Mouse (Mus musculus): Measurements from ENCODE around the gene Cops6. TPM values are rescaled to one million over a fixed set of nuclear protein-coding genes. Genes with fewer than 3 reads are reported as not detected.

The Cops6 gene
- total RNA-seq (2014; fragmentation: Nextera tagmentation): 148 and 206 TPM in 2 replicates
- 45.0 and 48.7 TPM in 2 replicates for total RNA-seq (2017)
- polyA plus RNA-seq (2012): 104 and 107 TPM in 2 replicates

DNA sequence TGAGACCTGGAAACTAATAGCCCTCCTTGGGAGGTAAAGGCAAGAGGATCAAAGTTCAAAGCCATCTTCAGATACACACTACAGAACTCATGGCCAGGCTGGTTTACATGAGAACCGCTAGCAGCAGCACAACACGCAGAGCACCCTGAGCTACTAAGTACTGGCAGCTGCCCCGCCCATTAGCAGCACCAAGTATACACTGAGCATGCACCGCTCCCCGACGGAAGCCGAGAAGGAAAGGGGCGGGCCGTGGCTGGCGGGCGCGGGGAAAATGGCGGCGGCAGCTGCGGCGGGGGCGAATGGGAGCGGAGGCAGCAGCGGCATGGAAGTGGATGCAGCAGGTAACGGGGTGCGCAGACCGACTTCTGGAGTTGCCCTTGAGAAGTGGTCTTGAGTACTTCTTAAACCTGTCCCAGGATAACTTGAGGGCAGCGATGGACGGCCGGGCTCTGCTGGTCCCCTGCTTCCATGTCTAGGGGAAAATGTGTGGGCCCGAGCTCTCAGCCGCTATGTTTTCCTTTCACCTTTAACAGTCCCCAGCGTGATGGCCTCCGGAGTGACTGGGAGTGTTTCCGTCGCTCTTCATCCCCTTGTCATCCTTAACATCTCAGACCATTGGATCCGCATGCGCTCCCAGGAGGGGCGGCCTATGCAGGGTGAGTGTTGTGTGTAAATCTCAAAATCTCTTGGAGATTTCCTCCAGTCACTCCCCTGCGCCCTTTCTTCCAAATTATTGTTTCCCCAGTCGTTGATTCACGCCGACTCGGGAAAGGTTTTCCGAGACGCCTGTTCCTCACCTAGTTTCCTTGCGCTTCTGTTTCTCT is at the start of gene Cops6:
Cops6 (plus strand) TSS at position 230 of the 824 bp plus-strand sequence.
- H3K4me3 ChIP-seq (ENCODE audit: low read depth, low read length): peak within 1 kb of the TSS; percentile 85
- DNase-seq (ENCODE audit: low spot score): peak; percentile 67
- H3K9me3 ChIP-seq (replicated peaks): no peaks in the 10 kb centered on the region
- peaks cover 42% of the 10 kb centered on the region for H3K36me3 ChIP-seq (replicated peaks)
- no peaks in the 10 kb centered on the region for H3K27me3 ChIP-seq (ENCODE audit: insufficient read depth, low read length)
- TF ChIP-seq TAL1 (conservative IDR thresholded peaks at IDR 0.05; ENCODE audit: low read depth, low read length): no peak
- peak; percentile 87 for ATAC-seq (ENCODE audit: extremely low read depth, insufficient number of reproducible peaks, low FRiP score, poor library complexity, severe bottlenecking)
- peaks cover 53% of the 10 kb centered on the region for H3K4me1 ChIP-seq (ENCODE audit: insufficient read depth, low read depth, low read length)

DNA sequence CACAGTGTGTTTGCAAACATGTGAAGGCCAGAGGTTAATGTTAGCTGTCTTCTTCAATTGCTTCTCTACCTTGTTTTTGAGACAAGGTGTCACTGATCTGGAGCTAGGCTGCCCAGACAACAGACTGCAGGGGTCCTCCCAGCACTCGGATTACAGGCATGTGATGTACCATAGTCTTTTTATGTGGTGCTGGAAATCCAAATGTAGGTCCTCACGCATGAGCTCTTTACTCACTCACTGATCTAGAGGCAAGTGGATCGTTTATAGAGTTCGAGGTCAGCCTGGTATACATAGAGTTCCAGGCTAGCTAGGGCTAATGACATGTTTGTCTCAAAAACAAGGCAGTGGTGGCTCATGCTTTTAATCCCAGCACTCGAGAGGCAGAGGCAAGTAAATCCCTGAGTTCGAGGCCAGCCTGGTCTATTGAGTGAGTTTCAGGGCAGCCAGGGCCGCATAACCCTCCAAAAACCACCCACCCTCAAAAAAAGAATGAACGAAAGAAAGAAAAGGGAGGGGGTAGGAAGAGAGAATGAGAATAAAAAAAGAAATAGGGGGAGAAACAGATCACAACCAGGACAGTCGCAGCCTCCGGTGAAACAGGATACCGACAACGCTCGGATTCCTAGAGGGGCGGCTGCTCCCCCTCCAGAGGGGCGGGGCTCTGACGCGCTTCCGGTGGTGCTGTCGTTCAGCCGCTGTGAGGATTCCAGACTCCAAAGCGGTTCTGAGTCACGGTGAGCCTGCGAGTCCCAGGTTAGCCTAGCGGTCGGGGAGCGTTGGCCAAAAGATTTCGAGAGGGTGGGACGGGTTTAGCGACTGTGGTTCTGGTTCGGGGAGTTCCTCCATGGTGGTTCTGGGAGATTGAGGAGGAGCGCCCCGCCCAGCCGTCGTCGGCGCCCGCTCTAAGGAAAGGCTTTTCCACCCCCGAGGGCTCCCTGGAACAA is 44.3 kb upstream of the Cops6 start, which contains the start of gene Zscan21:
Zscan21 (plus strand) TSS at position 649 of the 944 bp plus-strand sequence.
- ATAC-seq (ENCODE audit: extremely low read depth, insufficient number of reproducible peaks, low FRiP score, poor library complexity, severe bottlenecking) (peak; percentile 97), DNase-seq (ENCODE audit: low spot score) (peak; percentile 91)
- peaks cover 5% of the 10 kb centered on the region; the same call in 1 of the 2 replicates for H3K27me3 ChIP-seq (ENCODE audit: insufficient read depth, low read length)
- peaks cover 9% of the 10 kb centered on the region for H3K36me3 ChIP-seq (replicated peaks)
- peak within 1 kb of the TSS; percentile 79 for H3K4me3 ChIP-seq (ENCODE audit: low read depth, low read length)
- TF ChIP-seq CTCF (IDR thresholded peaks at IDR 0.05; ENCODE audit: low read depth, low read length) (no peak), POLR2AphosphoS5 (IDR thresholded peaks at IDR 0.05; ENCODE audit: insufficient replicate concordance, low read depth, low read length) (no peak), TAL1 (conservative IDR thresholded peaks at IDR 0.05; ENCODE audit: low read depth, low read length) (no peak), GATA1 (IDR thresholded peaks at IDR 0.05; ENCODE audit: borderline replicate concordance, low read length) (no peak), GATA2 (IDR thresholded peaks at IDR 0.05; ENCODE audit: borderline replicate concordance, low read depth, low read length) (no peak)
- H3K9me3 ChIP-seq (replicated peaks): no peaks in the 10 kb centered on the region
- H3K4me1 ChIP-seq (ENCODE audit: insufficient read depth, low read depth, low read length): peaks cover 21% of the 10 kb centered on the region

DNA sequence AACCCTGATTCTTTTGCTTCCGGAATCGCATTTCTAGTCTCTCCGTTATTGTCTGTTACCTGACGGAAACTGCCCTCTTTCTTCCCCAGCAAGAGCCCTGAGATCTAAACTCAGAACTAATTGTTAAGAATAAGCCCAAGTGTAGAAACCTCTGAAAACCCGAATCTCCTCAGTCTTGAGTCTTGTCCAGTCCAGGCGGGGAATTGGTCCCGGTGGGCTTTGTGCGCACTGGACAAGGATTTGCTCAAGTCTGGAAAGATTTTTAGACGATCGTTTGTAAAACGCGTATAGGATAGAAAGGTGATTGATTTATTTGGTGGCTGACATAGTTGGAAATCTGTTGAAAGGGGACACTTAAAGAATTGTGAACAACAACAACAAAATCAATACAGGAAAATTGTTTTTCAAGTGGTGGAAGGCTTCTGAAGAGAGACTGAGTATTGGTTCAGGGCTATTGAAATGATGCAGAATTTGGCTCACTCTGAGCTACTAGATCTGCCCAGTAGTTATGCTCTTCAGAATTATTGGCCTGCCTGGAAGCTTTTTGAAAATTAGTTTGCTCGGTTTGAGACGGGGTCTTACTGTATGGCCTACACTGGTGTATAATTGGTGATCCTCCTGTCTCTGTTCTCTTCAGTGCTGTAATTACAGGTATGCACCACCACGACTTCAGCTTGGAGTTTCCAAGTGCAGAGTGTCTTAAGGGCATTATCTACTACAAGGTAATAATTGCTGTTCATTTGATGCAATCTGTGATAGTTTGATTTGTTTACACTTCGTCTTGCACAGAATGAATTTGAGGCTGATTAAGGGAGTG is 43.5 kb upstream of the Cops6 start:
- Histone ChIP-seq H3K36me3 (replicated peaks) (peaks cover 9% of the 10 kb centered on the region), H3K4me3 (ENCODE audit: low read depth, low read length) (peak overlapping the region; percentile 79), H3K9me3 (replicated peaks) (no peaks in the 10 kb centered on the region), H3K27me3 (ENCODE audit: insufficient read depth, low read length) (peaks cover 5% of the 10 kb centered on the region; the same call in 1 of the 2 replicates), H3K4me1 (ENCODE audit: insufficient read depth, low read depth, low read length) (peaks cover 21% of the 10 kb centered on the region)
- no peak for TF ChIP-seq POLR2AphosphoS5 (IDR thresholded peaks at IDR 0.05; ENCODE audit: insufficient replicate concordance, low read depth, low read length)
- TF ChIP-seq GATA1 (IDR thresholded peaks at IDR 0.05; ENCODE audit: borderline replicate concordance, low read length): no peak
- no peak for TF ChIP-seq TAL1 (conservative IDR thresholded peaks at IDR 0.05; ENCODE audit: low read depth, low read length)
- TF ChIP-seq GATA2 (IDR thresholded peaks at IDR 0.05; ENCODE audit: borderline replicate concordance, low read depth, low read length): no peak
- TF ChIP-seq CTCF (IDR thresholded peaks at IDR 0.05; ENCODE audit: low read depth, low read length): no peak
- DNase-seq (ENCODE audit: low spot score) (no peak), ATAC-seq (ENCODE audit: extremely low read depth, insufficient number of reproducible peaks, low FRiP score, poor library complexity, severe bottlenecking) (no peak)

DNA sequence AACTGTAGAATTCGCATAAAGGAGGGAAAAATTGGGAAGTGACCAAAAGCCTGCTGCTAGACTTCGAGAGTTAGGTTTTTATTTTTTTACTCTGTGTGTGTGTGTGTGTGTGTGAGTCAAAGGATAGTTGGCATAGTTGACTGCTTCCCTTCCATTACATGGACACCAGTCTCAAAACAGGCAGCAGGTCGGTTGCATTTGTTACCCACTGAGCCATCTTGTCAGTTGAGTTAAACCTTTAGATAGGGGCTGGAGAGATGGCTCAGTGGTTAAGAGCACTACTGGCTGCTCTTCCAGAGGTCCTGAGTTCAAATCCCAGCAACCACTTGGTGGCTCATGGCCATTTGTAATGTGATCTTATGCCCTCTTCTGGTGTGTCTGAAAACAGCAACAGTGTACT is 42.8 kb upstream of the Cops6 start:
- Histone ChIP-seq H3K4me1 (ENCODE audit: insufficient read depth, low read depth, low read length) (peaks cover 21% of the 10 kb centered on the region), H3K9me3 (replicated peaks) (no peaks in the 10 kb centered on the region), H3K4me3 (ENCODE audit: low read depth, low read length) (peak overlapping the region; percentile 79; the same call in 1 of the 2 replicates), H3K36me3 (replicated peaks) (peaks cover 11% of the 10 kb centered on the region), H3K27me3 (ENCODE audit: insufficient read depth, low read length) (peaks cover 5% of the 10 kb centered on the region; the same call in 1 of the 2 replicates)
- no peak for ATAC-seq (ENCODE audit: extremely low read depth, insufficient number of reproducible peaks, low FRiP score, poor library complexity, severe bottlenecking)
- DNase-seq (ENCODE audit: low spot score): no peak
- TF ChIP-seq GATA1 (IDR thresholded peaks at IDR 0.05; ENCODE audit: borderline replicate concordance, low read length) (no peak), POLR2AphosphoS5 (IDR thresholded peaks at IDR 0.05; ENCODE audit: insufficient replicate concordance, low read depth, low read length) (no peak), CTCF (IDR thresholded peaks at IDR 0.05; ENCODE audit: low read depth, low read length) (no peak), GATA2 (IDR thresholded peaks at IDR 0.05; ENCODE audit: borderline replicate concordance, low read depth, low read length) (no peak), TAL1 (conservative IDR thresholded peaks at IDR 0.05; ENCODE audit: low read depth, low read length) (no peak)

DNA sequence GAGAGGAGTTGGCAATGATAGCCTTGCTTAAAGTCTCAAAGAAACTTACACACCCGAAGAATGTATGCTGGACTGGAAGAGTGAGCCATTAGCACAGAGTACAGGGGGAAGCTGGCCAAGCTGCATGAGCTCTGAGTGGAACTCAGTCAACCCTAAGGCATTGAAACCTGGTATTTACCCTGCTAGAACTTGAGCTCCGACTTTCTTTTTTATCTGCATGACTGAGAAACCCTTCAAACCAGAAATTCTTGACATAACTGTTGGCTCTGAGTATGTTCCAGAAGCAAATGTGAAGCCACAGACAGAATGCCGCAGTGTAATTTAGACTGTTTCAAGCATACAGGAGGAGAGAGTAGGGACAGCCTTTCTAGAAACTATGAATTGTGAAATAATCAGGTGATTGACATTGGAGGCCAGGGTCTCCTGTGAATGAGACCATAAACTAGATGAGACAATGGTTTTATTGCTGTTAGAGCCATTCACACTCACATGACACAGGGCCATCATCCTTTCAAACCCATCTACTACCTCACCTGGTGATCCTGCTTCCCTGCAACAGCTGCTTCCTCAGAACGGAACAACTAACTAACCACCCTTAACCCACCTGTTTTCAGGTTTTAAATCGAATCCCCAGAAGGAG is 28.3 kb upstream of the Cops6 start:
- Histone ChIP-seq H3K27me3 (ENCODE audit: insufficient read depth, low read length) (no peaks in the 10 kb centered on the region), H3K4me3 (ENCODE audit: low read depth, low read length) (no peak overlapping the region), H3K36me3 (replicated peaks) (peaks cover 71% of the 10 kb centered on the region), H3K9me3 (replicated peaks) (no peaks in the 10 kb centered on the region), H3K4me1 (ENCODE audit: insufficient read depth, low read depth, low read length) (0 out of 2 replicates have a peak, but pooled peaks cover 2% of the 10 kb centered on the region)
- TF ChIP-seq TAL1 (conservative IDR thresholded peaks at IDR 0.05; ENCODE audit: low read depth, low read length) (no peak), CTCF (IDR thresholded peaks at IDR 0.05; ENCODE audit: low read depth, low read length) (no peak), GATA2 (IDR thresholded peaks at IDR 0.05; ENCODE audit: borderline replicate concordance, low read depth, low read length) (no peak), GATA1 (IDR thresholded peaks at IDR 0.05; ENCODE audit: borderline replicate concordance, low read length) (no peak), POLR2AphosphoS5 (IDR thresholded peaks at IDR 0.05; ENCODE audit: insufficient replicate concordance, low read depth, low read length) (no peak)
- DNase-seq (ENCODE audit: low spot score): no peak
- no peak for ATAC-seq (ENCODE audit: extremely low read depth, insufficient number of reproducible peaks, low FRiP score, poor library complexity, severe bottlenecking)

All from G1E (cell line).